Mouse (Mus musculus): ENCODE measurements around the gene Ttc16. TPM values are rescaled to one million over a fixed set of nuclear protein-coding genes. Genes with fewer than 3 reads are reported as not detected.

Ttc16 gene
- total RNA-seq (2021): 0.15 and 0.24 TPM in 2 replicates
- long read RNA-seq, partial matches to known transcripts: 0 of 1 reads
- long read RNA-seq, other reads (novel, unspliced or antisense): 1 of 1 reads

DNA sequence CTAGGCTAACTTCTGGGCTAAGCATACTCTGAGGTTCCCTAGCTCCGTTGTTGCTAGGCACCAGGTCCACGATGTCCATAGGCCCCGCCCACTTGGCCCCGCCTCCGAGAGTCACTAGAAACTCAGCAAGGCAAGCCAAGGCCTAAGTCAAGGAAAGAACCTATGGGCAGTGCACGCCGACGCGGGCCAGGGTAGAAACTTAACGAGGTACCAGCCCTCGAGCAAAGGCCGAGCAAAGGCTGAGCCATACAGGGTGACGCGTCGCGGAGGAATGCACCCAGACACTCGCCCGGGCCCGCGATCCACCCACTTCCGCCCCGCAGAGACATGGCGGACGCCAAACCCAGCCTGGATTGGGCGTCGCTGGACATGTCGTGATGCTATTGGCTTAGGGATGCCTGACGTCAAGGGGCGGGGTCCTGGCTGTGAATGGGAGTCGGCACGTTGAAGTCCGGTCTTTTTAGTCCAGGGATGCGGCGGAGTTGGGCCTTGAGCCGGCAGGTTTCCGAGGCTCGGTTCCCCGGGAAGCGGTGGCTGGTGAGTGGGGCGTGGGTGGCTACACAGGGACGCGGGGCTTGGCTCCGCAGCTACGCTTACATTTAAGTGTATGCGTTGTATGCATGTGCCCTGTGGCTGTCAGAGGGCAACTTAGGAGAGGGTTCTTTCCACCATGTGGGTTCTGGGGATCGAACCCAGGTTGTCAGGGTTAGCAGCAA lies at the start of gene Ttc16, which contains the start of gene Ptrh1:
Gene Ttc16 (minus strand): TSS at position 275 of the 716 bp plus-strand sequence.
Gene Ptrh1 (plus strand): TSS at position 428 of the 716 bp plus-strand sequence.
- peak; percentile 98 for DNase-seq

GRCm38 (mm10) chr2:32824778-32825177 lies 49.3 kb upstream of the Ttc16 start:
- DNase-seq: no peak

DNA sequence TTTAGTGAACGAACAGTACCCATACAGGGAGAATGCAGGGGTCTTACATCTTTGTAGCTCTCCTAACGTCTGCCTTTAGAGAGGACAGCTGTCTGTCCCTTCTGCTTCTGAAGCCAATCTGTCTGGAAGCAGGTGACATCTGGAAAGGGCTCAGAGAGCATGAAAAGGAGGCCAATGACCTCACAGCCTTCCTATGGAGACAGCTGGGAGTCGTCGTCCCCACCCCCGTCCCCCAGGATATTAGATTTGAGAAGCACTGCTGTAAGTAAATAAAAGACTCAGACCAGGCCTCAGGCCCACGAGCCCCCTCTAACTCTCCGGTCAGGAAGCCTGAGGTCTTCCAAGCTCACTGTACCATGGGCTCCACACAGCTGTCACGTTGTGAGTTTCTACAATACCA lies 48.7 kb upstream of the Ttc16 start:
- DNase-seq: no peak

DNA sequence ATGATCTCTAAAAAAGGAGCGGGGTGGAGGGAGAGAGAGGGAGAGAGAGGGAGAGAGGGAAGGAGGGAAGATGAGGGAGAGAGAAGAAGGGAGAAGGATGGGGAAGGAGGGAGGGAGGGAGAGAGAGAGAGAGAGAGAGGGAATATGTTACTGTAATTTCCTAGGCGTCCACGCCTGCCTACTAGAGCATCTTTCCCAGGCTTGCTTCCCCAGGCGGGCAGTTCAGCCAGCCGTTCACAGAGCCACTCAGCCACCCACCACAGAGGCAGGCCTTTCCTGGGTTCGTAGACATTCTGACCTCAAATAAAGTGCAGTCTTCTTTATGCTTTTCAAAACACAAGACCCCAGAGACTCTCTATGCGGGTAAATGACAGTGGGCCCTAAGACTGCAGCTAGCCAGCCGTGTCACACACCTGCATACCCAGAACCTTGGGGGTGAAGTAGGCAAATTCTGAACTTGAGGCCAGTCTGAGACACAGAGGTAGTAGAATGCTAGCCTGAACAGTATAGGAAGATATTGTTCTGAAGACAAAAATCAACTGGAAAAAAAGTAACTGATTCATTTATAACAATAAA lies 48.2 kb upstream of the Ttc16 start:
- no peak for DNase-seq

- no peak for DNase-seq
Measured at GRCm38 (mm10) chr2:32823153-32823552, 47.7 kb upstream of the Ttc16 start.

GRCm38 (mm10) chr2:32822643-32823042 lies 47.2 kb upstream of the Ttc16 start:
- DNase-seq: no peak

GRCm38 (mm10) chr2:32821041-32821802 lies 45.8 kb upstream of the Ttc16 start:
- DNase-seq: peak; percentile 45

DNA sequence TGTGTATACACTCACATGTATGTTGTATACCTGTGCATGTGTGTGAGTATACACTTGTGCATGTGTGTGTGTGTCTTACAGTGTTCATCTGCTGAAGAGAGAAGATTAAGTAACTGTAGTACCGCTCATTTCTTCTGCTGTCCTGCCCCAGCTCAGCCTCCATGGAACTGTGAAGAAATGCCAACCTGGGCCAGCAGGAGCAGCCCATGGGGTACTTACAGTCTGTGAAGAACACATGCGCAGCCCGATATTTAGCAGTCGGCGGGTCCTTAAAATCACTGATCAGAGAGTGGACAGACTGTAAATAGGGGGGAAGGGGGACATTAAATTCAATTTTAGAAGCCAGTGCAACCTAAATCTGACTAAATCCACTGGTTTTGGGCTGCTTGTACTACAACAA lies 42.8 kb upstream of the Ttc16 start:
- DNase-seq: no peak

DNA sequence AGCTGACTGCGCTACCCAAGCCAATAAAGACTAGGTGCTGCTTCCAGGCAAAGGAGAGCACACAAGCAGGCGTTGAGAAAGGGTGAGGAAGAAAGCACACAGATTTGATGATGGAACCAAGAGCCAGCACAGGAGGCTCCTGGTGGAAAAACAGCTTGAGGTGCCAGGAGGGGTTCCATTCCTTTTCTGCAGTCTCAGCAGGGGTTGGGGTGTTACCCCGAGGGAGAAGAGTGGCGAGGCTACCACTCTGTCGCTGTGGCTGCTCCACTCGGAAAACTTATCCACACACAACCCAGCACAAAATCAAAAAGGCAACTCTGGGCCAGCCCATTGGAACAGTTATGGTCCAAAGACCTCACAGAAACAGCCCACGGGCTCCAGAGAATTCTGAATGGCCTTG lies 42.2 kb upstream of the Ttc16 start:
- no peak for DNase-seq

DNA sequence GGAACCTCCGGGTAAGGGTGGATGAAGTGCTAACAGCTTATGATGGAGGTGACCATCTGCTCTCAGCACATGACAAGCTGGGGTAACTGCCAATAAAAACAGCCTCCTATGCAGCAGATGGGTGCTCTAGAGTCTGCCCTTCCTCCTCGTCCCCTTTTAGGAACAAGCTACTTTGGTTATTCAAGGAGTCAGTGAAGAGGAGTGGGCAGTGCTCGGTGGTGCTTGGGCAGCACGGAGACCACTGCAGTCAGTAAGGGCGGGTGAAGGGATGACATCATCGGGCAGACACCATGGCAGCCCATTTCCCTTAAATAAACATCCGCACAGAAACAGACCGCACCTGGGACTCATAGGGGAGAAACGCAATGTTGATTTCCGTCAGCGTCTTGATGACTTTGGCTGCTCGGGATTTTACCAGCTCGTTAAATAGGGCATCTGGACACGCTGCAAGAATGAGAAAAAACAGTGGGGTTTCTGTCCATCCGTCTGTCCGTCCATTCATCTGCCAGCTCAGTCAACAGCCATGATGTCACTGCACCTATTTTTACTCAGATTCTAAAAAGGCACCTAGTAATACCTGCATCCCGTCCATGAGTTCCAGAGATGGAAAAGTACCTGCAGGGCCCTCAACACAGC lies 41.6 kb upstream of the Ttc16 start:
- no peak for DNase-seq

- DNase-seq: no peak
Measured at GRCm38 (mm10) chr2:32816497-32816896, 41.1 kb upstream of the Ttc16 start.

- no peak for DNase-seq
Measured at GRCm38 (mm10) chr2:32811959-32812358, 36.5 kb upstream of the Ttc16 start.

- DNase-seq: no peak
Measured at GRCm38 (mm10) chr2:32808816-32809566, 33.6 kb upstream of the Ttc16 start.

DNA sequence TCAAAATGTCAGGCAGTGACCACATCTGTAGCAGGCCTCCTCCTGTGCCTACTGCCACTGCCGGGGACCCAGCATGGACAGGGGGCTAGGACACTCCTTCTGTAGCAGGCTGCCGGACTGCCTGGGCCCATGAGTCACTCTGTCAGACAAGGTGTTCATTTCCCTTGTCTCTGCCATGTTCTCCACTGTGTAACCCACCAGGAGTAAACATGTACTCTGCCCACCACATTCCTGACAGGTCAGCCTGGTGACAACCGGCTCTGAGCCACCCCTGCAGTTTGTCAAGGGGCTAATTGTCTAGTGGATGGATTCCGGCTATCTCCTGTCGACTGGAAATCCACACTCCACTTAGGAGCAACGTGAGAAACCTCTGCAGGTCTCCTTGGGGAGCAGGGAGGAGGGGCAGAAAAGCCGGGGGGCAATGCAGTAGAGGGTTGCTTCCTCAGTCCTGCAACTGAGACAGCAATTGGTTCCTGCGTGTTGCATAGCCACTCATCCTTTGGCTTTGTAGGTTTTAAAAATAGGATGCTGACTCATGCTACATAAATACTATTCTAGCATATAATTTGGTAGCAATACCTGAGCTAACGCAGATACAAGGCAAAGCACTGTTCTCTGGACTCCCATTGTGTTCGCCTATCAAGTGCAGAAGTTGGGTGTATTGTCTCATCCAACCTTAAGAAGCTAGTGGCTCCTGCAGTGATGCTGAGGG lies 23.0 kb upstream of the Ttc16 start:
- no peak for DNase-seq

GRCm38 (mm10) chr2:32795748-32796418 lies 20.4 kb upstream of the Ttc16 start:
- DNase-seq: no peak

DNA sequence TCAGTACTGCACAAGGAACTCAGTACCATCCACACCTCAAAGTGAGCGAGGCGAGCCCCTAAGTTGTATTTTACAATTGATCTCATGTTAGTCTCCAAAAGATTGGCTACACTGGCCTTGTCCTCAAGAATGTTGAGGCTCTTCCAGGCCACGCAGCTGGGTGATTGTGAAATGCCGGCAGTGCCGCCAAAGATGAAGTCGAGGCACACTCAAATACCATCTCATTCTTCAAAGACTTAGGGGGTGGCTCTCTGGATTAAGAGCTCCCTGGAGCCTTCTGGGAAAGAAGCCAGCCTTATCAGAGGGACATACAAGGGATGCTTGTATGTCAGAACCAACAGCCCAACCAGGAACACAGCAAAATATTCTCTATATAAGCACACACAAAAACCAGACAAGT lies 15.9 kb upstream of the Ttc16 start:
- no peak for DNase-seq

DNA sequence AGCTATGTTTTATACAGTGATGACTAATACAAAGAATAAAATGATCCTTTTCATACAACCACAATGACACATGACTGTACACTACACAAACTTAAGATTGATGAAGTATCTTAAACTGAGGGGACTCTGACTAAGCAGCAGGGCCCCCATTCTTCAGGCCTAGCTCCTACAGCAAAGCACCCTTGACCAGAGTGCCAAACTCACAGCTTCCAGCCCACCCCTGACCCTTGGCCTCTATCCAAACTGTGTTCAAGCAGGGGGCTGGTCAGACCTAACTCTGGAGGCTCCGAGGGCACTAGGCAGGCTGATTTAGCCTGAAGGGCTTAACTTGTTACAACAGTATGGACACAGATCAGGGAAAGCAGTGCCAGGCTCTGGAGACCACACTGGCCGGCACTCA lies 13.1 kb upstream of the Ttc16 start:
- no peak for DNase-seq

- no peak for DNase-seq
Measured at GRCm38 (mm10) chr2:32787176-32787575, 11.7 kb upstream of the Ttc16 start.

GRCm38 (mm10) chr2:32784048-32784681 lies 8.7 kb upstream of the Ttc16 start, which contains the start of gene Cfap157:
Gene Cfap157 (minus strand): TSS chr2:32784428.
- no peak for DNase-seq

DNA sequence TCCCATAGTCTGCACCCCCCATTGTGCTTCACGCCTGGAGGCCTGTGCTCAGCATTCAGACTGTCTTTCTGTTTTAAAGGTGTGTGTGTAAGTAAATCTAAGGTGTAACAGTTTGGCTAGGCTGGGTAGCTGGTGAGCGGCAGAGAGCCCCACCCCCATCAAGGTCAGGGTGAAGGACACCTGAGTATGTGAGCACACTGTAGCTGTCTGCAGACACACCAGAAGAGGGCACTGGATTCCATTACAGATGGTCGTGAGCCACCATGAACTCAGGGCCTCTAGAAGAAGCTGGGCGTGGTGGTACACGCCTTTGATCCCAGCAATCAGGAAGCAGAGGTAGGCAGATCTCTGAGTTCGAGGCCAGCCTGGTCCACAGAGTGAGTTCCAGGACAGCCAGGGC lies 6.3 kb upstream of the Ttc16 start:
- DNase-seq: no peak
